Mouse (Mus musculus) brain, adult 2 months (tissue): ENCODE measurements at regions not wholly inside any gene's neighbourhood (a gene's known extent, or its start where the extent isn't known, plus 50 kb on each side); places are given as distances from the start of the nearest gene placed in this dataset.
A peak's percentile ranks its signal among the peaks of the same experiment; 100 is the strongest.

Experiments
- DNase-seq: peaks from one replicate; pipeline ENCODE4 v3.0.0; 2011; ENCODE audit warnings: low read depth, low spot score

DNA sequence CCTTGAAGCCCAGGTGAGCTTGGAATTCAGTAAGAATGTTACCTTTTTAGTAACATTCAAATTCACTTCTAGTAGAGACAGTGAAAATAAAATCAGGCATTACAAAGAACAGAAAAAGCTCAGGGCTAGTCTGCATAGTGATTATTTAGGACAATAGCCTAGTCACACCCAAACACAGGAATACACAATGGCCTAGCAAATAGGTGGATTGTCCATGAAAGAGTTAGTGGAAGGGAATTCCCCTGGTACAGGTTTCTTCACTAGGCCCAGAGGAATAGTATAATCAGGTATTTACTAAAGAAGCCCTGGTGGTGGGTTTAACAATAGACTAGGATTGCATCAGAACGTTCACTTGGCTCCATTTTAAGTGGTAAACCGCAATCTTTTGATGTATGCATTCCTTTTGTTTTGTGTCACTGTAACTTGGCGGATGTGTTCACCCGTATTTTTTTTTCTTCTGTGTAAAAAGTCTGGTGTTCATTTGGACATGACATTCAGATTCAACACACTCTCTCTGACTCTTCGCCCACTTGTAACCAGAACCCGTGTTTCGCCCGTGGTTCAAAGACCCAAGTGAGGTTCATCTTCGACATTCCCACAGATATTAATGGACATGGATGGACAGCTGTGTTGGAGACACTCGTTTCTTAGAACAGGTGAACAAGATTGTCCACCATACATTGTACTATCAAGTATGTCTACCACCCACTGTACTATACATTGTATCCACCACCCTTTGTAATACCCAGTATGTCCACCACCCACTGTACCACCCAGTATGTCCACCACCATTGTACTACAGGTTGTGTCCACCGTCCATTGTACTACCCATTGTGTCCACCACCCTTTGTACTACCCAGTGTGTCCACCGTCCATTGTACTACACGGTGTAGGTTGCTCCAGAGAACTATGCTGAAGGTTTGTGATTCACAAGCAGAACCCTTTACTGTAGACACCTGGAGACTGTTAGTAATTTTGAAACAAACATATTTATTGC is 146.9 kb upstream of the Negr1 start:
- DNase-seq, result no peak

GRCm38 (mm10) chr3:156418124-156418523 is 143.5 kb upstream of the Negr1 start:
- no peak for DNase-seq

DNA sequence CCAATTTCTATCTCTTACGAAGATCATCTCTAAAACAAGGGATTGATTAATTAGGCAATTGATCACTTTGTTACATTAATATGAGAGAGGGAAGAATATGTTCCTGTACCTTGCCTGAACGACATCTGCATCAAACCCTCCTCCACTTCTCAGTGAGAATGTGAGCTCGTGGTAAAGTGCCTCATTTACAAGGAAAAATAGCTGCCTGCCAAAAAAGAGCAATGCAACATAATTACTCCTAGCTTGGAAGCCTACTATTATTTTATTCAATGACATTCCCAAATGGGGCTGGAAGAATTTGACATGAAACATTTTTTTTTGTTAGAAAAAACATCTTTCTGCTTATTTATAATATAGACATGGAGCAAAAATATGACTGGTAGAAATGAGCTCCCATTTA is 138.5 kb upstream of the Negr1 start:
- DNase-seq, result peak; percentile 66

GRCm38 (mm10) chr3:156455042-156455441 is 106.6 kb upstream of the Negr1 start:
- DNase-seq, result no peak

GRCm38 (mm10) chr3:156463299-156463698 is 98.3 kb upstream of the Negr1 start:
- no peak for DNase-seq

- peak; percentile 55 for DNase-seq
These were observed 96.0 kb upstream of the Negr1 start for GRCm38 (mm10) chr3:156465601-156466000.

GRCm38 (mm10) chr3:156472665-156473064 is 88.9 kb upstream of the Negr1 start:
- DNase-seq, result no peak
